Mouse (Mus musculus) lung, adult 2 months (tissue): ENCODE results near the gene AU040320. TPM values are rescaled to one million over a fixed set of nuclear protein-coding genes. Genes with fewer than 3 reads are reported as not detected.
A peak's percentile ranks its signal among the peaks of the same experiment; 100 is the strongest.

Source experiments
- DNase-seq: peaks from one replicate; pipeline ENCODE4 v3.0.0; 2022
- H3K4me1 ChIP-seq: fragments of 200-500 bp; 2 replicates; pipeline ENCODE4 v1.6.1; 2011; ENCODE audit warnings: low read length; ENCODE audit not compliant: control insufficient read depth, insufficient read depth
- H3K4me3 ChIP-seq: fragments of 200-500 bp; replicated peaks from 2 replicates; pipeline ENCODE3; 2011; ENCODE audit warnings: low read depth, mild to moderate bottlenecking, control low read depth, low read length; ENCODE audit errors: extremely low read depth
- CTCF ChIP-seq: fragments of 200-500 bp; IDR thresholded peaks from 2 replicates; pipeline ENCODE4 v1.5.1; 2011; ENCODE audit warnings: mild to moderate bottlenecking, low read length, control low read depth; ENCODE audit not compliant: insufficient read depth
- POLR2A ChIP-seq: fragments of 200-500 bp; IDR thresholded peaks from 2 replicates; pipeline ENCODE4 v1.6.1; 2011; ENCODE audit warnings: low read depth, mild to moderate bottlenecking, control low read depth, low read length, borderline replicate concordance; ENCODE audit errors: extremely low read depth
- WGBS: fragments of 180-500 bp; shearing (Covaris S2); methylation state at CpG from one replicate; pipeline ENCODE4 v1.1.7; 2018; 5-methylcytosine and 5-hydroxymethylcytosine counted together
- polyA plus RNA-seq: library from polyadenylated mRNA; depleted of rRNA; stranded (reverse); fragments of >200 nt; gene quantifications from 2 replicates; pipeline ENCODE4 v1.2.3, GENCODE M21; 2012

Gene AU040320
- polyA plus RNA-seq, 1 experiment = 39.4 TPM

- WGBS = 86% methylated on average over 11 of the region's 11 CpGs
- no peak for TF ChIP-seq POLR2A
- no peak for TF ChIP-seq CTCF
- no peak for DNase-seq
- peaks cover 6% of the 10 kb centered on the region for H3K4me1 ChIP-seq
- H3K4me3 ChIP-seq = no peak overlapping the region
Observed at GRCm38 (mm10) chr4:126749553-126749952, 3.8 kb upstream of the AU040320 start.

DNA sequence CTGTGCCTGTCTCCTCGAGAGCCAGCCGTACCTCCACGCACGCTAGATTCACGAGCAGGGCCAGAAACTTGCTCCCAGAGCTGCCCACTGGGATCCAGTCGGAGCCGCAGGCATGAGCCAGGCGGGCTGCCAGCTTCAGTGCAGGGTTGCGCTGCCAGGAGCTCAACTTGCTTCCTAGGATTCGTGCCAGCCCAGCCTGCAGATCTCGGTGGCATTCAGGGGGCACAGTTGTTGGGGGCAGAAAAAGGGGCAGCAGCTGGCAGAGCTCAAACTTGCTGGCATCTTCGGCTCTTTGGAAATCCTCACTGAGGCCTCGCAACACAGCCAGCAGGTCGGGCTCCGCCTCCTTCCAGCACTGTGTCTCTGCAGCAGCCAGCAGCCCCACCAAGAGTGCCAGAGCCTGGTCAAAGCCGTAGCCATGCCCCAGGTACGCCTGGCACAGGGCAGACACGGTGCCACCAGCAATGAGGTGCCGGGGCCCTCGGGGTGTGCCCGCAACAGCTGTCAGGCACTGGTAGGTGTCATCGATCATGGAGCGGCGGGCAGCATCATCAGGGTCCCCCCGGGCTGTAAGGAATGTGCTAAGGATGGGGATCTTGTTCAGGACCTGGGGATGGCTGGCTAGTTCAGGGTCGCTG is 3.2 kb upstream of the AU040320 start:
- H3K4me3 ChIP-seq = no peak overlapping the region
- peaks cover 6% of the 10 kb centered on the region for H3K4me1 ChIP-seq
- 75% methylated on average over 26 of the region's 26 CpGs for WGBS
- DNase-seq = no peak
- no peak for TF ChIP-seq CTCF
- TF ChIP-seq POLR2A = no peak

DNA sequence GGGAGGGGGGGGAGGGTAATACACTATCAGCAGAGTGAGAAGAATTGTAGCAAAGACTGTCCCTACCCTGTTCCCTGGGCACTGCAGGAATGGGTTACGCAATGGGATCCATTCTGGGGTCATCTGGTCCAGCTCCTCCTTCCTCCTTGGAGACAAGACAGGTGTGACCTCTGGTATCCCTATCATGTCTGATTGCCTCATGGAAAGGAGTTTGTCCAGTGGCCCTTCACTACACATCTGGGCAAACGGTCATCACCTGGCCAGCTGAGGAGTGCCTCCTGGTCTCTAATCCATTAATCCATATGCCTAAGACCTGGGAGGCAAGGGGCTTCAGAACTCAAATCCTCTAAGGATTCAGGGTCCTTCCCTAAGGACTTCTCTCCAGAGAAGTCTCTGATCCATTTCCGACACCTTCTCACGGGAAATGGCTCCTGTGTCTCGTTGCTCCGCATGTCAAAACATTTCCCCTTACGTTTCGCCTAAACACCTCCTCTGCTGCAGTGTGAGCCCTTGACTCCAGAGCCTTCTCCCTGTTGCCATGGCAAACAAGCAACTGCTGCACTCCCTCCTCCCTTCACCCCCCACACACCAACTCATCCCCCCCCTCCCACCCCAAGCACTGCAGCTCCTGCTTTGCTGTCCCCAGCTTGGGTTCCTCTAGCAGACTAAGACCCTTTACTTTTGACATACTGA is 2.3 kb upstream of the AU040320 start:
- 87% methylated on average over 8 of the region's 8 CpGs for WGBS
- peaks cover 6% of the 10 kb centered on the region for H3K4me1 ChIP-seq
- DNase-seq = no peak
- H3K4me3 ChIP-seq = no peak overlapping the region
- TF ChIP-seq POLR2A (no peak), CTCF (no peak)

- H3K4me3 ChIP-seq = no peak overlapping the region
- 76% methylated on average over 10 of the region's 10 CpGs for WGBS
- H3K4me1 ChIP-seq = peaks cover 6% of the 10 kb centered on the region
- TF ChIP-seq POLR2A (no peak), CTCF (no peak)
- no peak for DNase-seq
Observed at GRCm38 (mm10) chr4:126751556-126752023, 1.8 kb upstream of the AU040320 start.

- H3K4me3 ChIP-seq = peak overlapping the region; percentile 10
- H3K4me1 ChIP-seq = peaks cover 6% of the 10 kb centered on the region
- no peak for TF ChIP-seq CTCF
- no peak for TF ChIP-seq POLR2A
- DNase-seq = no peak
- 13% methylated on average over 13 of the region's 13 CpGs for WGBS
Observed at GRCm38 (mm10) chr4:126752024-126752607, 1.2 kb upstream of the AU040320 start.

- H3K4me3 ChIP-seq = peak overlapping the region; percentile 94
- TF ChIP-seq CTCF = no peak
- no peak for TF ChIP-seq POLR2A
- WGBS = 0% methylated on average over 23 of the region's 23 CpGs
- DNase-seq = no peak
- H3K4me1 ChIP-seq = peaks cover 6% of the 10 kb centered on the region
Observed at GRCm38 (mm10) chr4:126752608-126753141, 669 bp upstream of the AU040320 start.

DNA sequence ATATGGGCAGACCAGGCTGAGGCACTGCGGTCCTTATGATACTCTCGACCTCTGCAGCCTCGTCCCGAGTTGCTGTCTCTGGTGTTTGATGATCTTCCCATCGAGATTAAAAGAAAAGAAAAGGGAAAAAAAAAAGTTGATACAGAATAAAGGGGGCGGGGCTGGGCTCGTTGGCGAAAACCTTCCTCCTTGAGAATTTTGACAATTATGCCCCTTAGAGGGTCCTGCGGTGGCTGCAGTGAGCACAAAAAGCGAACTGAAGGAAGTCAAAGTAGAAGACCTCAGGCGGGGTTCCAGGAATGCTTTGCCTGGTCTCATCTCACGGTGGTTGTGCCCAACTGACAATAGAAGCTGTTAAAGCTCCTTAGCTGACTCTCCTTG is 877 bp downstream of the AU040320 start:
- H3K4me3 ChIP-seq = peak overlapping the region; percentile 94

DNA sequence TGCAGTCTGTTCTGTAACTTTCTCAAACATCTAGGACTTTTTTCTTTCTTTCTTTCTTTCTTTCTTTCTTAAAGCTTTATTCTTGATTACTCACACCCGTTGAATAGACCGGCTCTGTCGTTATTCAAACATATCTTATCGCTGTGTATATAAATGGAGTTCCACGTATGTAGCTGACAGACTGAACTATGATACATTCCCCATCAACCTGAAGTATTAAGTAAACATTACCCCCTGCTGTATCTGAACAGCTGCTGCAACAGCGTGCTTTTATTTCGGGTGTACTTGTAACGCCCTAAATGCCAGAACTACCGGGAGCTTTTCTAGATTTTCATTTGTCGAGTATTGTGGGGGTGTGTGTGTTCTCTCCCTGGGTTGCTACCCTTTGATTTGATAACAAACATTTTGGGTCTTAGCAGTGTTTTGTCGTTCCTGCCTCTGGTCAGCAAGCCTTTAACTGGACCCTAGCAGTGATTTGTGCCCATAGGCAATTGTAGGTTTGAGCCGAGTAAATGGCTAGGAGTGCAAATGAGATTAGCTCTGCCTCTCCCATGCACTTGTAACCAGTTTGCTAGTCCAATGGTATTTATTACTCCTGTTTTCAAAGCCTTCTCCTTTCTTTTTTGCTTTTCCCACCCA is 1.5 kb downstream of the AU040320 start:
- no peak overlapping the region for H3K4me3 ChIP-seq
- no peak for DNase-seq
- TF ChIP-seq CTCF = no peak
- TF ChIP-seq POLR2A = no peak
- H3K4me1 ChIP-seq = peaks cover 6% of the 10 kb centered on the region
- 34% methylated on average over 12 of the region's 12 CpGs for WGBS

More for the DNA sequence above, 877 bp downstream of the AU040320 start:
- WGBS = under 1% methylated on average over 12 of the region's 12 CpGs
- DNase-seq = no peak
- H3K4me1 ChIP-seq = peaks cover 6% of the 10 kb centered on the region
- TF ChIP-seq POLR2A (no peak), CTCF (no peak)

DNA sequence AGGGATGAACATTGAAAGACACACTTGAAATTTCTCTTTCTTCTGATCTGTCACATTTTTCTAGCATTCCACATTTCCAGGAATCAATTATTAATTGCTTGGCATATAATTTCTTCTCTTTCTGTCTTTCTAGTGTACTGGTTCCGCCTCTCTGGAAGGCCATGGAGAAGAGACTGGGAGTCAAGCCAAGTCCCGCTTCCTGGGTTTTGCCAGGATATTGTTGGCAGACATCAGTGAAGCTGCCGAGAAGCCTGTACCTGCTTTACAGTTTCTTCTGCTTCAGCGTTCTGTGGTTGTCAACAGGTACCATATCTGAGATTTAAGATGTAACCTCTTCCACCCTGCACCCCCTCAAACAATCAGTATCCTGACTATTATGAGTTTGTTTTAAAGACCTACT is 3.4 kb downstream of the AU040320 start:
- DNase-seq = no peak
- Histone ChIP-seq H3K4me3 (no peak overlapping the region), H3K4me1 (peaks cover 6% of the 10 kb centered on the region)
- 27% methylated on average over 4 of the region's 4 CpGs for WGBS
- no peak for TF ChIP-seq CTCF
- no peak for TF ChIP-seq POLR2A
